Mouse (Mus musculus): Measurements from ENCODE around the gene Tnk2. TPM values are rescaled to one million over a fixed set of nuclear protein-coding genes. Genes with fewer than 3 reads are reported as not detected.

Gene Tnk2
- polyA plus RNA-seq, 1 experiment from 2014 or later: 13.3 TPM

DNA sequence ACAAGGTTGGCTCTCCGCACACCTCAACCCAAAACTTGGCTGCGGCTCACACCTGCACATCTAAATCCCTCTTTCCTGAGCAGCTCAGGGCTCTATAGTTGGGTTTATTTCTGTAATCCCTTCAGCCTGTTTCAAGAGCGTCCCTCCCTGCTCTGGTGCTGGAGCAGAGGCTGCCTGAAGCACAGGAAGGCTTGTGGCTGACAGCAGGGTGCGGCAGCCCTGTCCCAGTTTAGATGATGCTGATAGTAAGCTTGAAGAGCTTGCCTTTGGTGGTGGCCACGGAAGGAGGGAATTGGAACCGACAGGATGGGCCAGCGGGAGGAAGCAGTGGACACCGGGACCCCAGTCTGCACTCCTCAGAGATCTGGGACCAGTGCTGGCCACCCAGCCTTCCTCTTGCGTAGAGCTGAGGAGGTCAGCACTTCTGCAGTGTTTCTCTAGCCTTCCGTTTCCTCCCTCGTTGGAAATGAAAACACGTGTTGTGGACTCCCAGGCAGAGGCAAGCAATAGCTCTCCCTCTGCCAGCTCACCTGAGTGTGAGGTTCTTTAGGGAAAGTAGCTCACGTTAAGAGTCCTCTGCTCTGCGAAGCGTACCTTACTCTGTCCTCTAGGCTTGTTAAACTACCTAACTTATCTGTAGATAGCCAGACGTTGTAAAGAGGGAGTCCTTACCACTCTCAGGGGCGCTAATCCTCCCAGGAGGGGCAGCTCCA, 63.6 kb downstream of the Tnk2 start:
- WGBS: 58% methylated on average over 17 of the region's 17 CpGs
- no peak overlapping the region for H3K27ac ChIP-seq
- ATAC-seq (ENCODE audit: insufficient number of reproducible peaks, insufficient read depth, low FRiP score, low TSS enrichment, low read depth): no peak
- H3K4me2 ChIP-seq: no peak overlapping the region
- H3K4me3 ChIP-seq: no peak overlapping the region
- H3K36me3 ChIP-seq: no peaks in the 10 kb centered on the region
- no peak overlapping the region for H3K9ac ChIP-seq
- H3K27me3 ChIP-seq: no peaks in the 10 kb centered on the region
- H3K9me3 ChIP-seq: no peaks in the 10 kb centered on the region
- H3K4me1 ChIP-seq: peaks cover 13% of the 10 kb centered on the region; the same call in 1 of the 2 replicates

DNA sequence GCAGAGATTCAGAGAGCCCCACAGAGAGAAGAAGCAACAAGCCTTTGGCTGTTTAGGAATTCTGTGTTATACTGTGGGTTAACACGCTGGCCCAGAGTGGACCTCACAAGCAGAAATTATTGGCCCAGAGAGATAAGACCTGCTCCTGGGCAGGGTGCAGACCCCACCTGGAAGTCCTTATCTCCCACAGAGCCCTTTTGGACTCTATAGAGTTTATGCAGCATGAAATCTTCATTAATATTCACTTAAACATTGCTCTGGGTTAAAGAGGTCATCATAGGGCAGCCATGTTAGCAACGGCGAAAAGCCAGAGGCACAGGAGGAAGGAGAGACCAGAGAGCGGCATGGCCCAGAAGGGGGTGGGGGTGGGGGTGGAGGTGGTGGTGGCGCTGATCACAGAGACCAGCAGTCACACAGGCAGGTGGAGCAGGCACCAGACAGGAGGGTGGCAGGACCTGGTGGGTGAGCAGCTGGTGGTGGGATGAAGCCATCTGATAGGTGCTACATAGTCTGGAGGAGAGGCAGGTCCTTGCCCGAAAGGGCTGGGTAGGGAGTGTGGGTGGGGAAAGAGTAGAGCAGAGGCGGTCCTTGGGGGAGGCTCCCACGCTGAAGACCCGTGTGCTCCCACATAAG, 64.3 kb downstream of the Tnk2 start:
- no peak overlapping the region for H3K4me2 ChIP-seq
- ATAC-seq (ENCODE audit: insufficient number of reproducible peaks, insufficient read depth, low FRiP score, low TSS enrichment, low read depth): no peak
- no peak overlapping the region for H3K9ac ChIP-seq
- H3K36me3 ChIP-seq: no peaks in the 10 kb centered on the region
- H3K27ac ChIP-seq: no peak overlapping the region
- no peak overlapping the region for H3K4me3 ChIP-seq
- no peaks in the 10 kb centered on the region for H3K9me3 ChIP-seq
- peaks cover 13% of the 10 kb centered on the region; the same call in 1 of the 2 replicates for H3K4me1 ChIP-seq
- WGBS: 78% methylated on average over 9 of the region's 9 CpGs
- no peaks in the 10 kb centered on the region for H3K27me3 ChIP-seq

DNA sequence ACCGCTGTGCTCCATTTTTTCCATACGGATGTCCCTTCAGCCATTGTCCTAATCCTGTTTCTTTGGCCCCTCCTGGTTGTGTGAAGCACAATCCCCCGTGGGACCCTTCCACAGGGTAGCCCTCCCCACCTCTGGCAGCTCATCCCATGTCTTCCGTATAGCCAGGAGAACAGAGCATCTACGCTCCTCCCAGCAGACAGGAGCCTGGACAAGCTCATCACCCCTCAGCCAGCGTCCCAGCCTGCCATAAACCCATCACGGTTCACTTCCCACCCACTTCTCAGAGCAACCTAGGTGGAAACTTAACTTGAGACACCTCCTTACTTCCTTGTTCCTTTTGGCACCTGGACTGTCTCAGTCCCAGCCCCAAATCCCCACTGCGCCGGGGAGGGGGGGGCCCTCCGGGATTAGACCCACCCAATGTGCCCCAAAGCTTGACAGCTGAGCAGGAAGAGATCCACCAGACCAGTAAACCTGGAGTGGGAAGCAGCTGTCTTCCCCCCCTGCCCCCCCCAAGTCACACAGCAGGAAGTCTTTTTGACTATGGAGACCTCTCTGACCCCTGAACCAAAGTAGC, 64.9 kb downstream of the Tnk2 start:
- no peak for ATAC-seq (ENCODE audit: insufficient number of reproducible peaks, insufficient read depth, low FRiP score, low TSS enrichment, low read depth)
- H3K9me3 ChIP-seq: no peaks in the 10 kb centered on the region
- WGBS: 81% methylated on average over 10 of the region's 10 CpGs

DNA sequence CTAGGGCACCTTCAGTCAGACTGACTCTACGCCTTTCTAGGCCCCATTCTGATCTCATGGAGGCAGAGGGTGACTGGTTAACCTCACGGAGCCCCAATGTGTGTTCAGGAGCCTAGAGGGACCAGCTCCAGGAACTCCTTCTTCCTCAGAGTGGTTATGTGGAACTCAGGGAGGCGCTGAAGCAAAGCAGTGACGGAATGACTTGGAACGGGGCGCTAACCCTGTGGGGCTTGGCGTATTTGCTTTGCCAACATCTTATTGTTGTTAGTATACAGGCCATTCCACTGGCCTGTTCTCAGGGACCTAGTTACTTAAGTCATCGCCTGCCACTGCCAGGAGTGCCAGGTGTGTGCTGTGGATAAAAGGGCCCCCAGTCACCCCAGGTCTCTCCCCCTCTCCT, 65.4 kb downstream of the Tnk2 start:
- WGBS: 91% methylated on average over 8 of the region's 8 CpGs
- no peak overlapping the region for H3K27ac ChIP-seq

More for the DNA sequence above, 64.9 kb downstream of the Tnk2 start:
- Histone ChIP-seq H3K9ac (no peak overlapping the region), H3K36me3 (no peaks in the 10 kb centered on the region), H3K4me3 (no peak overlapping the region), H3K27ac (no peak overlapping the region), H3K4me1 (peaks cover 13% of the 10 kb centered on the region; the same call in 1 of the 2 replicates), H3K4me2 (no peak overlapping the region), H3K27me3 (no peaks in the 10 kb centered on the region)

DNA sequence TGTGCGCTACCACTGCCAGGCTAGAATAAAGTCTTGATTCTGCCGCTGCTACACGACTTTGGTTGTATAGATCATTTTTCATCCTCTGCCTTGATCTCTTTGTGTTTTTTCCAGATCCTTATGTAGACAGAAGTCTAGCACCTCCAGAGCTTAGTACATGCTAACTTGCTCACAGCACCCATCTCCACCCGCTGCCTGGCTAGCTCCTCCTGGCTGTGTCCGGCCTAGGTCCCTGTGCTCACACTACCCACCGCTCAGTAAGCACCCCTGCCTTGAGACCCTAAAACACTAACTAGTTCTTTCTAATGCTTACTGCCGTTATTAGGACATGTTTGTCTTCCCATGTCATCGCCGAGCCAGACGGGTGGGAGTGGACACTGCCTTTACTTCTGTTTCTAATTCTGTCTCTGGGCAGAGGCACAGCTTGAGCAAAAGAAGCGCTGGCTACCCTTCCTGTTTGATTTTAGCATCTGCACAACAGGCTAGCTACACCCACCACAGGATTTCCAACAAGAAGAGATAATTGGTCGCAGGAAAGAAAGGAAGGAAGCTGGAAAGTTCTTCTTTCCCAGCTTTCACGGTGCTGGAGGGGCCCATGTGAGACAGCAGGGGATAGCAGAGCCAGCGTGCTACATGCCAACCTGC, 66.9 kb downstream of the Tnk2 start:
- ATAC-seq (ENCODE audit: insufficient number of reproducible peaks, insufficient read depth, low FRiP score, low TSS enrichment, low read depth): no peak
- Histone ChIP-seq H3K9me3 (no peaks in the 10 kb centered on the region), H3K36me3 (no peaks in the 10 kb centered on the region), H3K27ac (peak overlapping the region; percentile 48; the same call in 1 of the 2 replicates), H3K9ac (no peak overlapping the region), H3K4me2 (peak overlapping the region; percentile 16; the same call in 1 of the 2 replicates), H3K4me3 (no peak overlapping the region), H3K27me3 (no peaks in the 10 kb centered on the region), H3K4me1 (peaks cover 17% of the 10 kb centered on the region)
- 53% methylated on average over 14 of the region's 14 CpGs for WGBS

More for the DNA sequence above, 65.4 kb downstream of the Tnk2 start:
- no peaks in the 10 kb centered on the region for H3K9me3 ChIP-seq
- H3K9ac ChIP-seq: no peak overlapping the region
- H3K4me1 ChIP-seq: peaks cover 13% of the 10 kb centered on the region; the same call in 1 of the 2 replicates
- no peak for ATAC-seq (ENCODE audit: insufficient number of reproducible peaks, insufficient read depth, low FRiP score, low TSS enrichment, low read depth)
- H3K27me3 ChIP-seq: no peaks in the 10 kb centered on the region
- no peak overlapping the region for H3K4me3 ChIP-seq
- H3K4me2 ChIP-seq: no peak overlapping the region
- no peaks in the 10 kb centered on the region for H3K36me3 ChIP-seq

DNA sequence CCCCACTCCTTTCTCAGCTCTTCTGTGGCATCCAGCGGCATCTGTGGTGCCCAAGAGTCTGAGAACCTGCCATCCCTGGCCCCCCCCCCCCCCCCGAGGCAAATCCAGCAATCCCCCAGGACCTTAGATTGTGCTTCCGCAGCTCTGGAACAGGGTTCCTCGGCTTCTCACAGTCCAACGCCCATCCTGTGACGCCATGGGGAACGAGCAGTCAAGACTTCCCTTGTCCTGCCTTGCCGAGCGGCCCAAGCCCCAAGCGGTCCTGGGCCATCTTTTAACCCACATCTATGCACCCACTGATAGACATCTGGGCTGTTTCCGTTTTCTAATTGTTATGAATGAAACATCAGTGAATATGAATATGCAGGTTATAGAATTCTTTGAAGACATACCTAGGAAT, 68.5 kb downstream of the Tnk2 start:
- Histone ChIP-seq H3K36me3 (no peaks in the 10 kb centered on the region), H3K27ac (no peak overlapping the region), H3K4me1 (peaks cover 14% of the 10 kb centered on the region), H3K27me3 (no peaks in the 10 kb centered on the region), H3K9ac (no peak overlapping the region), H3K4me2 (no peak overlapping the region), H3K9me3 (no peaks in the 10 kb centered on the region), H3K4me3 (no peak overlapping the region)
- 86% methylated on average over 11 of the region's 11 CpGs for WGBS
- no peak for ATAC-seq (ENCODE audit: insufficient number of reproducible peaks, insufficient read depth, low FRiP score, low TSS enrichment, low read depth)

DNA sequence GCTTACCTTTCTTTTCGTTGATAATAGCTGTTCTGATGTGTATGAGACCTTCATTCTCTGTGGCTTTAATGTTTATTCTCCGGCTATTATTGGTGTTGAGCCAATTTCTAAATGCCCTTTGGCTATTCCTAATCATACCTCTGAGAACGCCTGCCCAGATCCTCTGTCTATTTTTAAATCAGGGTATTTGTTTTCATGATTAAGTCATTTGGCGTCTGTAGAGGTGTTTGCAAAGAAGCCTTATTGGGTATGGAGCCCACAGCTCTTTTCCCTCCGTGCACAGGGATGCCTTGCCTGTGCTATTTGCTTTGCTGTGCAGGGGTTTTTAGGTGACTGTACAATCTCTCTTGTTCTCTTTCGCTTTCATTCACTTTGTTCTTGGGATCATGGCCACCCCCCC, 69.9 kb downstream of the Tnk2 start:
- Histone ChIP-seq H3K9ac (no peak overlapping the region), H3K9me3 (no peaks in the 10 kb centered on the region), H3K4me3 (no peak overlapping the region), H3K27ac (no peak overlapping the region), H3K27me3 (no peaks in the 10 kb centered on the region), H3K36me3 (no peaks in the 10 kb centered on the region), H3K4me1 (peaks cover 13% of the 10 kb centered on the region), H3K4me2 (no peak overlapping the region)
- WGBS: 55% methylated on average over 6 of the region's 6 CpGs
- ATAC-seq (ENCODE audit: insufficient number of reproducible peaks, insufficient read depth, low FRiP score, low TSS enrichment, low read depth): no peak

DNA sequence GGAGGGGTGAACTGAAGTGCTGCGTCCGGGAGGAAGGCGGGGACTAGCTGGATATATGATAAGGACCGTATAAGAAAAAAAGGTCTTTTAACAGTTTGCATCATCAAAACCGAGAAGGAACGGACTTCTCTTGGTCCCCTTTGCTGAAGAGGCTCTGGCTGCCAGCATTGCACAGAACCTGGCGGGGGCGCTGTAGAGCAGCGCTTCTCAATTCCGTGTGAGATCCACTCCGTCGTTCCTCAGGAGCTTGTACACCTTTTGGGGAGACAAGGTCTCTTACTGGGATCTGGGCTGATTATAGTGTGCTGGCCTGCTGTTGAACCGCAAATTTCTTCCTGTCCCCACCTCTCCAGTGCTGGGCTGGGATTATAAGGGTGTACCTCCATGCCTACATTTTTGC, 71.7 kb downstream of the Tnk2 start:
- Histone ChIP-seq H3K9me3 (no peaks in the 10 kb centered on the region), H3K9ac (0 out of 2 replicates have a peak overlapping the region, but pooled peaks have one; percentile 22), H3K4me1 (peaks cover 13% of the 10 kb centered on the region), H3K4me3 (no peak overlapping the region), H3K4me2 (peak overlapping the region; percentile 28; the same call in 1 of the 2 replicates), H3K36me3 (no peaks in the 10 kb centered on the region), H3K27ac (no peak overlapping the region), H3K27me3 (no peaks in the 10 kb centered on the region)
- WGBS: 29% methylated on average over 13 of the region's 13 CpGs
- no peak for ATAC-seq (ENCODE audit: insufficient number of reproducible peaks, insufficient read depth, low FRiP score, low TSS enrichment, low read depth)

DNA sequence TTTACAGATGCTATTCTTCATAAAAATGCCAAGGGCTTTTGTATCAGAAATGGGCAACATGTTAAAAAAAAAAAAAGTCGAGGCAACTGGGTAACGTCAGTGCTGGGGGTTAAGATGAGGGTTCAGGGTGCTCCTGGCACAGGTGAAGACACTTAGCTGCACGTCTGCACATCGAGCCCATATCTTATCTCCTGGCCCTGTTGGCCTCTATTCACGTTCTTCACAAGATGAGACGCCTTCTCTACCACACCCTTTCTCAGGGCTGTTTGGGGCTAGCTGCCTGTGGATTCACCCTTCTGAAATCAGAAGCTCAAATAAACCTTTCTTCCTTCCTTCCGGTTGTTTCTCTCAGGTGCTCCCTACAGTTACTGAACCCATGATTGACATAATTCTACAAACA, 79.5 kb downstream of the Tnk2 start:
- H3K27me3 ChIP-seq: no peaks in the 10 kb centered on the region
- 78% methylated on average over 7 of the region's 7 CpGs for WGBS
- no peaks in the 10 kb centered on the region for H3K4me1 ChIP-seq
- no peak overlapping the region for H3K4me2 ChIP-seq
- no peaks in the 10 kb centered on the region for H3K36me3 ChIP-seq
- no peak overlapping the region for H3K27ac ChIP-seq
- no peak overlapping the region for H3K9ac ChIP-seq
- no peaks in the 10 kb centered on the region for H3K9me3 ChIP-seq
- no peak overlapping the region for H3K4me3 ChIP-seq
- no peak for ATAC-seq (ENCODE audit: insufficient number of reproducible peaks, insufficient read depth, low FRiP score, low TSS enrichment, low read depth)

DNA sequence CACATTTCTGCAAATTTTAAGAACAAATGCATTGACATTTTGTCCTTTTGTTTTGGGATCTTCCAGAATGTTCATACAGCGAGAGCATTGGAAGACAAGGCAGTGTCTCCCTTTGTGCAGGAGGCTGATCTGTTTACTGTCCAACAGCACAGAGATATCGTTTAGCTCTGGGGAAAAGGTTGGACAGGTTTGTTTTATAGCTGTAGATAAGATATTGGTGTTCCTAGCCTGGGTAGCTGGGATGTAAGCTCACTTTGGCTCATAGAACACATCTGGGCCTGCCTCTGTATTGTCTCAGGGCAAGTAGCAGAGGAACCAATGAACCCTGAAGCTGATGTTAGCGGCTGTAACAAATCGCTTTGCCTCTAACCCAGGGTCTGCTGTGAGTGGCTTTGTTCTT, 80.1 kb downstream of the Tnk2 start:
- Histone ChIP-seq H3K36me3 (no peaks in the 10 kb centered on the region), H3K4me1 (no peaks in the 10 kb centered on the region), H3K27ac (no peak overlapping the region), H3K4me2 (no peak overlapping the region), H3K9ac (no peak overlapping the region), H3K4me3 (no peak overlapping the region), H3K9me3 (no peaks in the 10 kb centered on the region), H3K27me3 (no peaks in the 10 kb centered on the region)
- ATAC-seq (ENCODE audit: insufficient number of reproducible peaks, insufficient read depth, low FRiP score, low TSS enrichment, low read depth): no peak
- 75% methylated on average over 4 of the region's 4 CpGs for whole genome bisulfite sequencing

DNA sequence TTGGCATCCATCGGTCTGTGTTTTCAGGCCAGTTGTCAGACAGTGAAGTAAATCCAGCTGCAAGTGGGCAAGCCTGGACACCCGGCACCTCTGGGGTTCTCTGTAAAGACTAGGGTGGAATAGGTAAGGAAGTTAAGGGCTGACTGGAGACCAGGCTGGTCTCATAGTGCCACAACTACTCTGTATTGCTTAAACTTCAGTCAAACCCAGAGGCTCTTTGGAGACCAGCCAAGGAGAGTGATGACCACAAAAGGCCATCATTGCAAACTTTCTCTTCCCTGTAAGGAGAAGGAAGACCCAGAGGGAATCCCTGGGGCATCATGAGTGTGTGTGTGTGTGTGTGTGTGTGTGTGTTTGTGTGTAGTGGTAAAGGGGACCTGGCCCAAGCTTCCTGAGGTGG, 80.6 kb downstream of the Tnk2 start:
- no peak overlapping the region for H3K27ac ChIP-seq
- WGBS: 60% methylated on average over 2 of the region's 2 CpGs

More for the DNA sequence above, 80.6 kb downstream of the Tnk2 start:
- Histone ChIP-seq H3K4me2 (no peak overlapping the region), H3K4me3 (no peak overlapping the region), H3K4me1 (no peaks in the 10 kb centered on the region), H3K9me3 (no peaks in the 10 kb centered on the region), H3K36me3 (no peaks in the 10 kb centered on the region), H3K9ac (no peak overlapping the region), H3K27me3 (no peaks in the 10 kb centered on the region)
- no peak for ATAC-seq (ENCODE audit: insufficient number of reproducible peaks, insufficient read depth, low FRiP score, low TSS enrichment, low read depth)
